Mouse (Mus musculus) cerebellum, adult 18-20 months (tissue): ENCODE measurements at regions not wholly inside any gene's neighbourhood (a gene's known extent, or its start where the extent isn't known, plus 50 kb on each side); places are given as distances from the start of the nearest gene placed in this dataset.
"Not testable (repeated sequence)": the region's sequence is repeated elsewhere in the genome, so short reads cannot be mapped to it uniquely, and the experiment has no call there.

Source experiments
- DNase-seq, 2 experiments: peaks; one replicate each; pipeline ENCODE4 v3.0.0; 2021

GRCm38 (mm10) chr3:117265790-117266189 is 94.9 kb downstream of the Plppr4 start:
- DNase-seq = no peak

- no peak for DNase-seq
Measured at GRCm38 (mm10) chr3:117247833-117248232, 112.8 kb downstream of the Plppr4 start.

- DNase-seq = no peak
Measured at GRCm38 (mm10) chr3:117241810-117242209, 118.9 kb downstream of the Plppr4 start.

- DNase-seq = no peak
Measured at GRCm38 (mm10) chr3:117226616-117227015, 134.1 kb downstream of the Plppr4 start.

GRCm38 (mm10) chr3:117225041-117225440 is 135.6 kb downstream of the Plppr4 start:
- no peak for DNase-seq

GRCm38 (mm10) chr3:117217952-117218351 is 142.7 kb downstream of the Plppr4 start:
- no peak for DNase-seq

- DNase-seq = no peak
Measured at GRCm38 (mm10) chr3:117191903-117192302, 168.8 kb downstream of the Plppr4 start.

GRCm38 (mm10) chr3:117188782-117189500 is 171.7 kb downstream of the Plppr4 start:
- no peak for DNase-seq

- DNase-seq = no peak
Measured at GRCm38 (mm10) chr3:117183654-117184184, 177.0 kb downstream of the Plppr4 start.

GRCm38 (mm10) chr3:117169740-117170139 is 190.9 kb downstream of the Plppr4 start:
- no peak for DNase-seq

GRCm38 (mm10) chr3:117163046-117163445 is 194.3 kb upstream of the Palmd start:
- DNase-seq = no peak

GRCm38 (mm10) chr3:117160689-117161088 is 191.9 kb upstream of the Palmd start:
- DNase-seq = not testable (repeated sequence)

- no peak for DNase-seq
Measured at GRCm38 (mm10) chr3:117155274-117155673, 186.5 kb upstream of the Palmd start.

GRCm38 (mm10) chr3:117153011-117153473 is 184.3 kb upstream of the Palmd start:
- DNase-seq = no peak

GRCm38 (mm10) chr3:117152414-117152813 is 183.6 kb upstream of the Palmd start:
- DNase-seq = no peak

- DNase-seq = no peak
Measured at GRCm38 (mm10) chr3:117147414-117147813, 178.6 kb upstream of the Palmd start.

GRCm38 (mm10) chr3:117139835-117140234 is 171.0 kb upstream of the Palmd start:
- no peak for DNase-seq

GRCm38 (mm10) chr3:117138720-117139119 is 169.9 kb upstream of the Palmd start:
- DNase-seq = no peak

GRCm38 (mm10) chr3:117132897-117133296 is 164.1 kb upstream of the Palmd start:
- no peak for DNase-seq

- no peak for DNase-seq
Measured at GRCm38 (mm10) chr3:117122211-117122610, 153.4 kb upstream of the Palmd start.

GRCm38 (mm10) chr3:117120086-117121055 is 151.6 kb upstream of the Palmd start:
- DNase-seq = peak; percentile 36 to 41

GRCm38 (mm10) chr3:117119576-117119975 is 150.8 kb upstream of the Palmd start:
- DNase-seq = no peak

- no peak for DNase-seq
Measured at GRCm38 (mm10) chr3:117117838-117118237, 149.1 kb upstream of the Palmd start.
